Mouse (Mus musculus) liver, adult 2 months (tissue): ENCODE results near the gene Zfp979.
"Not testable (repeated sequence)": the region's sequence is repeated elsewhere in the genome, so short reads cannot be mapped to it uniquely, and the experiment has no call there.

Experiments
- CTCF ChIP-seq: fragments of 200-500 bp; IDR thresholded peaks from 2 replicates; pipeline ENCODE4 v1.5.1; 2011; ENCODE audit warnings: low read depth, low read length, control low read depth
- POLR2A ChIP-seq: fragments of 200-500 bp; IDR thresholded peaks from 2 replicates; pipeline ENCODE4 v1.6.1; 2011; ENCODE audit warnings: low read length, control low read depth; ENCODE audit not compliant: insufficient read depth; ENCODE audit errors: extremely low read depth

GRCm38 (mm10) chr4:147633818-147634262 is 8.5 kb downstream of the Zfp979 start:
- TF ChIP-seq CTCF, POLR2A: not testable (repeated sequence)
